Mouse (Mus musculus): Measurements from ENCODE around the gene Bcas1. TPM values are rescaled to one million over a fixed set of nuclear protein-coding genes. Genes with fewer than 3 reads are reported as not detected.

Gene Bcas1
- polyA plus RNA-seq, 1 experiment from 2014 or later = 2.1 TPM

DNA sequence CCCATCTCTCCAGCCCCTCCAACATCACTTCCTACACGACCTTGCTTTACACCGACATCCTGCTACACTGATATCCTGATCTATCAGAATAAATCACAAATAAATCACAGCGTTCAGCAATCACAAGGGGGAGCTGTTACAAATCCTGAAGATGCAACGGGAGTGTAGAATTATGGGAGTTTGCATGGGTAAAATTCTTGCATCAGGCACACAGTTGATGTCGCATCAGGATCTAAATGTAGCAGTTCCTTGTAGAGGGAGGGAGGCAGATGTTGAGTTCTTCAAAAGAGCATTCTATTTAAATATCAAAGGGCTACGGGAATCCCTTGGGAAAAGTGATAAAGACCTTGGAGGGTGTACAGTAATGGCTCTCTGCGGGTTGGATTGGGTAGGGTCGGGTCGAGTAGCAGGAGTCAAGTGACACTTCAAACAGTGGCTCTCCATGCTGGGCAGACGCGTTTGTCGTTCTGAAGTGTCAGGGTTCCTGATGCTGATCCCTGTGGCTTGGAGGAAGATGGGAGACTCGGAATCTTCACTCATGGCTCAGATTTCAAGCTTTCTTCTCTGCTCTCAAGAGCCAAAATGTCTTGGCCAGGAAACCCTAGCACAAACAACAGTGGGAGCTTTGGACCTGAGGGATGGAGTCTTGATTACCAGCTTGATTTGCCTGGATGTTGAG, 16.0 kb downstream of the Bcas1 start:
- Histone ChIP-seq H3K9ac (peak overlapping the region; percentile 16; the same call in 1 of the 2 replicates), H3K4me3 (peak overlapping the region; percentile 16), H3K4me1 (peaks cover 13% of the 10 kb centered on the region), H3K9me3 (replicated peaks) (no peaks in the 10 kb centered on the region), H3K36me3 (ENCODE audit: poor library complexity, severe bottlenecking) (no peaks in the 10 kb centered on the region), H3K4me2 (peak overlapping the region; percentile 39), H3K27me3 (peaks cover 36% of the 10 kb centered on the region), H3K27ac (no peak overlapping the region)
- ATAC-seq = no peak
- 15% methylated on average over 13 of the region's 13 CpGs for WGBS

- Histone ChIP-seq H3K36me3 (ENCODE audit: poor library complexity, severe bottlenecking) (no peaks in the 10 kb centered on the region), H3K4me3 (peak overlapping the region; percentile 16), H3K27ac (no peak overlapping the region), H3K4me1 (peaks cover 20% of the 10 kb centered on the region), H3K9me3 (replicated peaks) (no peaks in the 10 kb centered on the region), H3K9ac (peak overlapping the region; percentile 16; the same call in 1 of the 2 replicates), H3K4me2 (peak overlapping the region; percentile 39), H3K27me3 (peaks cover 36% of the 10 kb centered on the region)
- no peak for ATAC-seq
- WGBS = 36% methylated on average over 23 of the region's 23 CpGs
These were observed 16.8 kb downstream of the Bcas1 start for GRCm38 (mm10) chr2:170410677-170411489.

DNA sequence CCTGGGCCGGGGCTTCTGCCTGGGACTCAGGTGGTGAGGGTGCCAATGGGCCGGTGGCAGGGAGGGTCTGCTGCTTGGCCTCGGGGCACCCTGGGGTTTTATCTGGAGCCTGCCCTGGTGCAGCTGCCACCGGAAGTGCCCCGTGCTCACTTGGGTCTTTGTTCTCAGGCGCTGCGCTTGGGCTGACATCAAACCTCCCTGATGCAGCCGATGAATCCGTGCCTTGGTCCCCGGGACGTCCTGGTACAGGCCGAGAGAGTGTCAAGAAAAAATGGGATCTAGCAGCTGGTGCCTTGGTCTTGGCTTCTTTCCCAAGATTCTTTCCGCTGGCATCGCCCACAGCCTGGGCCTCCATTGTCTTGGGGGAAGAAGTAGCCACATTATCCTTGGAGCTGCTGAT, 21.2 kb downstream of the Bcas1 start:
- H3K4me2 ChIP-seq = no peak overlapping the region
- 54% methylated on average over 14 of the region's 14 CpGs for WGBS
- no peak overlapping the region for H3K27ac ChIP-seq
- no peaks in the 10 kb centered on the region for H3K36me3 ChIP-seq (ENCODE audit: poor library complexity, severe bottlenecking)
- H3K9me3 ChIP-seq (replicated peaks) = no peaks in the 10 kb centered on the region
- no peak overlapping the region for H3K4me3 ChIP-seq
- peaks cover 35% of the 10 kb centered on the region for H3K4me1 ChIP-seq
- ATAC-seq = peak; percentile 20; the same call in 1 of the 2 replicates
- peaks cover 22% of the 10 kb centered on the region for H3K27me3 ChIP-seq
- no peak overlapping the region for H3K9ac ChIP-seq

GRCm38 (mm10) chr2:170404781-170405573, 22.7 kb downstream of the Bcas1 start:
- no peak overlapping the region for H3K9ac ChIP-seq
- WGBS = 21% methylated on average over 18 of the region's 18 CpGs
- H3K9me3 ChIP-seq (replicated peaks) = no peaks in the 10 kb centered on the region
- no peak overlapping the region for H3K27ac ChIP-seq
- peaks cover 40% of the 10 kb centered on the region for H3K4me1 ChIP-seq
- peak overlapping the region; percentile 14 for H3K4me2 ChIP-seq
- no peak overlapping the region for H3K4me3 ChIP-seq
- ATAC-seq = no peak
- H3K27me3 ChIP-seq = peaks cover 10% of the 10 kb centered on the region
- no peaks in the 10 kb centered on the region for H3K36me3 ChIP-seq (ENCODE audit: poor library complexity, severe bottlenecking)

DNA sequence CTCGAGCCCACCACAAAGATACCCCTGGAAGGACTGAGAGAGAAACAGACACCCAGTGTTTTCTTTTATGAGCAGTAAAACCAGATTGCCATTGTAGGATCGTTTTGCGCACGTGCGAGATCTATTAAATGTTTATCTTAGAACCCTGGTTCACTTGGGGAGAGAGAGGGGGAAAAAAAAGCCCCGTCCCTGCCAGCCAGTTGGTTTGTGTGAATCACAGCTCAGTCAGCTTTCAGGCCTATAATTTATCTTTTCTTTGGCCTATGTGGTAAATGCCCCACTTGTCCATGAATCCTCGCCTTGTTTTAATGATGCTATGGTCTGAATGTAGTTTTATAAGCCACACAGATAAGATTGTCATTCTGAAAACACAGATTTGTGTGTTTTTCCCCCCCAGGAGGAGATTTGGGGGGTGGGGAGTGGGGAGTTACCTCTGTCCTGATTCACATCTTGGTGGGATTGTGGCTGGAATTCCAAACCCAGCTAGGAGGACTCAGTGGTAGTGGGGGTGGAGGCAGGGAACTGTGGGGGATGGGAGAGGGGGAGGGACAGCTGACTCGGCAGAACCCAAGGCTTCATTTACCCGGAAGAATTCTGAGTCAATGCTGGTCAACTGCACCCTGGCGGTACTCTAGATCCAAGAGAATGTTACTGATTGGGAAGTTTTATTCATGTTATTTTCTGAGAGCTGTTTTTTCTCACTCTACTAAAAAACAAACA, 23.8 kb downstream of the Bcas1 start:
- Histone ChIP-seq H3K27me3 (0 out of 2 replicates have a peak, but pooled peaks cover 5% of the 10 kb centered on the region), H3K4me1 (peaks cover 40% of the 10 kb centered on the region), H3K9me3 (replicated peaks) (no peaks in the 10 kb centered on the region), H3K4me3 (no peak overlapping the region), H3K36me3 (ENCODE audit: poor library complexity, severe bottlenecking) (no peaks in the 10 kb centered on the region), H3K9ac (no peak overlapping the region), H3K4me2 (no peak overlapping the region), H3K27ac (no peak overlapping the region)
- 43% methylated on average over 10 of the region's 10 CpGs for WGBS
- ATAC-seq = no peak

- H3K4me2 ChIP-seq = peak overlapping the region; percentile 62
- H3K9ac ChIP-seq = peak overlapping the region; percentile 58
- 2% methylated on average over 17 of the region's 17 CpGs for WGBS
- ATAC-seq = peak; percentile 66
- no peaks in the 10 kb centered on the region for H3K36me3 ChIP-seq (ENCODE audit: poor library complexity, severe bottlenecking)
- H3K27ac ChIP-seq = no peak overlapping the region; the same call in 1 of the 2 replicates
- H3K4me1 ChIP-seq = peaks cover 33% of the 10 kb centered on the region
- peak overlapping the region; percentile 33 for H3K4me3 ChIP-seq
- 0 out of 2 replicates have a peak, but pooled peaks cover 5% of the 10 kb centered on the region for H3K27me3 ChIP-seq
- no peaks in the 10 kb centered on the region for H3K9me3 ChIP-seq (replicated peaks)
These were observed 26.3 kb downstream of the Bcas1 start for GRCm38 (mm10) chr2:170401211-170401799.

GRCm38 (mm10) chr2:170400666-170401065, 27.0 kb downstream of the Bcas1 start:
- peak overlapping the region; percentile 62 for H3K4me2 ChIP-seq
- ATAC-seq = no peak

DNA sequence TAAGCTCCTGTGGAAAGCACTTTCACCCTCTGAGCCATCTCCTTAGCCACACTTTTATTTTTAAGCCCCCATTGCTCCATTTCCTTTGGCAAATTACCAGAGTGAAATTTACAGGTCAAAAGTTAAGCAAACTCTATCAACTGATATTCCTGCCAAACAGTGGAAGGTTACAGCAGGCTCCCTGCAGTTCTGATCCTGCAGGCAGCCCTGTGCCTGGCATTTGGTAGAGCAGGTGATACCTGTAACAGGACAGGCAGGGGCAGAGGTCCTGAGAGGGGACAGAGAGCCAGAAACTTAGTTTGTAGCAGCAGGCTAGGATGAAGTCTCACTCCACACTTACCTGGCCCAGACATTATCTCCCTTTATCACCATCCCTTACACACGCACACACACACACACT, 35.7 kb downstream of the Bcas1 start:
- H3K27ac ChIP-seq = no peak overlapping the region
- H3K27me3 ChIP-seq = no peaks in the 10 kb centered on the region
- H3K9ac ChIP-seq = no peak overlapping the region
- no peak for ATAC-seq
- no peak overlapping the region for H3K4me3 ChIP-seq
- H3K4me1 ChIP-seq = no peaks in the 10 kb centered on the region
- WGBS = 73% methylated on average over 1 of the region's 1 CpGs
- no peak overlapping the region for H3K4me2 ChIP-seq
- H3K36me3 ChIP-seq (ENCODE audit: poor library complexity, severe bottlenecking) = no peaks in the 10 kb centered on the region
- no peaks in the 10 kb centered on the region for H3K9me3 ChIP-seq (replicated peaks)

More at GRCm38 (mm10) chr2:170400666-170401065, 27.0 kb downstream of the Bcas1 start:
- Histone ChIP-seq H3K9me3 (replicated peaks) (no peaks in the 10 kb centered on the region), H3K9ac (peak overlapping the region; percentile 12; the same call in 1 of the 2 replicates), H3K36me3 (ENCODE audit: poor library complexity, severe bottlenecking) (no peaks in the 10 kb centered on the region), H3K4me3 (0 out of 2 replicates have a peak overlapping the region, but pooled peaks have one; percentile 33), H3K4me1 (peaks cover 29% of the 10 kb centered on the region), H3K27me3 (0 out of 2 replicates have a peak, but pooled peaks cover 5% of the 10 kb centered on the region), H3K27ac (no peak overlapping the region; the same call in 1 of the 2 replicates)
- whole genome bisulfite sequencing = 3% methylated on average over 10 of the region's 10 CpGs

- 89% methylated on average over 5 of the region's 5 CpGs for WGBS
- H3K36me3 ChIP-seq (ENCODE audit: poor library complexity, severe bottlenecking) = no peaks in the 10 kb centered on the region
These were observed 39.3 kb downstream of the Bcas1 start for GRCm38 (mm10) chr2:170388320-170388719.

GRCm38 (mm10) chr2:170385556-170385955, 42.1 kb downstream of the Bcas1 start:
- Histone ChIP-seq H3K9me3 (replicated peaks) (no peaks in the 10 kb centered on the region), H3K27me3 (no peaks in the 10 kb centered on the region), H3K4me2 (no peak overlapping the region), H3K4me1 (no peaks in the 10 kb centered on the region), H3K27ac (no peak overlapping the region), H3K4me3 (no peak overlapping the region), H3K9ac (no peak overlapping the region), H3K36me3 (ENCODE audit: poor library complexity, severe bottlenecking) (no peaks in the 10 kb centered on the region)
- ATAC-seq = no peak
- WGBS = 98% methylated on average over 1 of the region's 1 CpGs

More at GRCm38 (mm10) chr2:170388320-170388719, 39.3 kb downstream of the Bcas1 start:
- no peak overlapping the region for H3K4me2 ChIP-seq
- H3K4me1 ChIP-seq = no peaks in the 10 kb centered on the region
- ATAC-seq = no peak
- H3K27ac ChIP-seq = no peak overlapping the region
- H3K27me3 ChIP-seq = no peaks in the 10 kb centered on the region
- no peaks in the 10 kb centered on the region for H3K9me3 ChIP-seq (replicated peaks)
- H3K9ac ChIP-seq = no peak overlapping the region
- no peak overlapping the region for H3K4me3 ChIP-seq

DNA sequence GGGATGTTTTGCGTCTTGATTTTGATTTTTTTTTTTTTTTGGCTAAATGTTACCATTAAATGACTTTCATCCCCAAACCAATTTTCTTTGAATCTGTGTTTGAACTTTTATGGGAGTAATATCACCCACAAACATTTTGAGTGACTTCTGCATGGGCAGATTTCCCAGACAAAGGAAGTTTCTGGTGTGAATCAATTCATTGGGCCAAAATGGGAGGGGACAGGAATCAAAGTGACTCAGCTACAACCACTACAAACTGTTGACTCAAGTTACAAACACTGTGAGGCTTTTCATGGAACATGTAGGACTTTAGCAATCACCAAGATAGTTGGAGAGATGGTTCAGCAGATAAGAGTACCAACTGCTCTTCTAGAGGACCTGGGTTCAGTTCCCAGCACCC, 42.9 kb downstream of the Bcas1 start:
- no peak overlapping the region for H3K4me3 ChIP-seq
- H3K9ac ChIP-seq = no peak overlapping the region
- H3K27ac ChIP-seq = no peak overlapping the region
- no peaks in the 10 kb centered on the region for H3K36me3 ChIP-seq (ENCODE audit: poor library complexity, severe bottlenecking)
- H3K27me3 ChIP-seq = no peaks in the 10 kb centered on the region
- H3K9me3 ChIP-seq (replicated peaks) = no peaks in the 10 kb centered on the region
- 91% methylated on average over 1 of the region's 1 CpGs for WGBS
- H3K4me2 ChIP-seq = no peak overlapping the region
- ATAC-seq = no peak
- H3K4me1 ChIP-seq = no peaks in the 10 kb centered on the region

Measured in forebrain, embryonic 13.5 days (tissue).